Mouse (Mus musculus): ENCODE measurements at regions not wholly inside any gene's neighbourhood (a gene's known extent, or its start where the extent isn't known, plus 50 kb on each side); places are given as distances from the start of the nearest gene placed in this dataset.

DNA sequence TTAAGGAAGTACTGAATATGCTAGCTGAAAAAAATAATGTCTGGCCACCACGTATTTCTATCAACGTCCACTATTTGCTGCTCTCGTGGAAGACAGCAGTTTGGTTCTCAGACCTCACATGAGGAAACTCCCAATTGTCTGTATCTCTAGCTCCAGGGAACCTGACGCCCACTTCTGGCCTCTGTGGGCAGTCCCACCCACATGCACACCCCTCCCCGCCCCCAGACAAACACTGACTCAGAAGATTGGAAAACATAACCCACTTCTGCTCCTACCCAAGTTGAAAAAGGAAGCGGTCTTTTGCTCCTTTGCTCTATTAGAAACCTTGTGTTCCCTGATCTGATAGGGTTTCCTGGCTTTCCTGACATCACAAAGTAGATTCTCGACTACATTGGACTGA, 99.9 kb upstream of the Ccdc54 start:
- Histone ChIP-seq H3K4me1 (ENCODE audit: control insufficient read depth in 1 of 2, insufficient read depth in 2 of 2, low read length in 2 of 2) (peaks cover 4 to 6% of the 10 kb centered on the region in 2 experiments), H3K79me2 (ENCODE audit: control insufficient read depth, insufficient read depth, low read length, poor library complexity) (no peaks in the 10 kb centered on the region), H3K27me3 (ENCODE audit: control insufficient read depth in 1 of 2, insufficient read depth in 2 of 2, low read length in 2 of 2) (no peaks in the 10 kb centered on the region), H3K4me3 (ENCODE audit: control insufficient read depth in 1 of 2, insufficient read depth in 1 of 2, low read depth in 2 of 2, low read length in 2 of 2) (peak overlapping the region; percentile 21 to 32), H3K36me3 (ENCODE audit: control insufficient read depth in 1 of 2, insufficient read depth in 2 of 2, low read length in 2 of 2) (peaks cover 0 to 12% of the 10 kb centered on the region in 2 experiments; a peak in 2 of 4 replicates), H3K27ac (ENCODE audit: control insufficient read depth, low read depth, low read length) (no peak overlapping the region), H3K9ac (ENCODE audit: control insufficient read depth, low read depth, low read length, poor library complexity, severe bottlenecking) (no peak overlapping the region), H3K9me3 (replicated peaks; ENCODE audit: insufficient read depth, low read length) (no peaks in the 10 kb centered on the region)
- peak; percentile 73 for DNase-seq (ENCODE audit: low read depth, low spot score)
- peak; percentile 47; the same call in 1 of the 2 replicates for TF ChIP-seq SIN3A (IDR thresholded peaks at IDR 0.05; ENCODE audit: low read length)
- 0 out of 2 replicates have a peak, but pooled peaks have one; percentile 8 for TF ChIP-seq ETS1 (IDR thresholded peaks at IDR 0.05; ENCODE audit: low read depth, low read length)
- no peak for TF ChIP-seq ZC3H11A (IDR thresholded peaks at IDR 0.05; ENCODE audit: low read depth, low read length)
- 0 out of 2 replicates have a peak, but pooled peaks have one; percentile 33 for TF ChIP-seq ZNF384 (IDR thresholded peaks at IDR 0.05; ENCODE audit: low read depth, low read length)
- peak; percentile 10 to 39; a peak in 2 of 4 replicates for TF ChIP-seq EP300 (IDR thresholded peaks at IDR 0.05; ENCODE audit: low read depth in 1 of 2, low read length in 2 of 2)
- no peak for TF ChIP-seq GATA1 (IDR thresholded peaks at IDR 0.05; ENCODE audit: low read depth, low read length)
- TF ChIP-seq CHD1 (IDR thresholded peaks at IDR 0.05; ENCODE audit: low read depth, low read length) = no peak
- no peak for TF ChIP-seq MAZ (IDR thresholded peaks at IDR 0.05; ENCODE audit: low read depth, low read length)
- TF ChIP-seq NRF1 (IDR thresholded peaks at IDR 0.05; ENCODE audit: insufficient read depth, low read depth, low read length, poor library complexity, severe bottlenecking) = no peak
- no peak for TF ChIP-seq MEF2A (IDR thresholded peaks at IDR 0.05; ENCODE audit: extremely low read depth, insufficient replicate concordance, low read depth, low read length, poor library complexity, severe bottlenecking)
- TF ChIP-seq MXI1 (IDR thresholded peaks at IDR 0.05; ENCODE audit: low read depth, low read length) = no peak
- peak; percentile 9; the same call in 1 of the 2 replicates for TF ChIP-seq RCOR1 (IDR thresholded peaks at IDR 0.05; ENCODE audit: low read depth, low read length)
- TF ChIP-seq KAT2A (conservative IDR thresholded peaks at IDR 0.05; ENCODE audit: low read depth, low read length) = no peak
- no peak for TF ChIP-seq POLR2AphosphoS5 (IDR thresholded peaks at IDR 0.05; ENCODE audit: borderline replicate concordance, low read depth, low read length)
- TF ChIP-seq USF1 (IDR thresholded peaks at IDR 0.05; ENCODE audit: low read depth, low read length) = no peak
- TF ChIP-seq POLR2A (IDR thresholded peaks at IDR 0.05; ENCODE audit: control insufficient read depth in 1 of 2, insufficient read depth in 1 of 2, low read depth in 1 of 2, low read length in 2 of 2, poor library complexity in 1 of 2) = no peak
- TF ChIP-seq ZKSCAN1 (IDR thresholded peaks at IDR 0.05; ENCODE audit: low read depth, low read length) = no peak
- no peak for TF ChIP-seq ELF1 (IDR thresholded peaks at IDR 0.05; ENCODE audit: low read depth, low read length)
- no peak for TF ChIP-seq MAX (IDR thresholded peaks at IDR 0.05; ENCODE audit: low read length)
- no peak for TF ChIP-seq BHLHE40 (IDR thresholded peaks at IDR 0.05; ENCODE audit: borderline replicate concordance, low read depth, low read length)
- TF ChIP-seq GABPA (IDR thresholded peaks at IDR 0.05; ENCODE audit: low read depth, low read length) = no peak
- TF ChIP-seq USF2 (IDR thresholded peaks at IDR 0.05; ENCODE audit: borderline replicate concordance in 1 of 2, insufficient read depth in 1 of 2, low read depth in 1 of 2, low read length in 2 of 2) = no peak
- TF ChIP-seq MYB (IDR thresholded peaks at IDR 0.05; ENCODE audit: low read depth, low read length) = no peak
- TF ChIP-seq UBTF (IDR thresholded peaks at IDR 0.05; ENCODE audit: borderline replicate concordance, insufficient read depth, low read depth, low read length) = no peak
- no peak for TF ChIP-seq E2F4 (IDR thresholded peaks at IDR 0.05; ENCODE audit: borderline replicate concordance, low read depth, low read length)
- no peak for TF ChIP-seq CHD2 (IDR thresholded peaks at IDR 0.05; ENCODE audit: low read length)
- no peak for TF ChIP-seq JUND (IDR thresholded peaks at IDR 0.05; ENCODE audit: low read depth, low read length)

Measured in MEL (cell line).